ENCODE assay signal across 24 mouse cellular contexts in genomic region chr9:22979627-22980026, GRCm38 (mm10).
DNase-seq lines count a peak whose midpoint lies in the region; ATAC-seq and TF ChIP-seq lines count a peak whose summit lies in the region.
"Had no signal": no experiment of that assay in that cellular context is flagged by ENCODE, and none has a peak within 500 bp of the region (broad histone marks: within the 10 kb centered on the region; RNA-seq: fewer than 3 reads in every experiment).

No protein-coding gene starts in this region.

- H3K4me1 ChIP-seq in kidney, embryonic 15.5 days, result 0 out of 2 replicates have a peak, but pooled peaks cover 2% of the 10 kb centered on the region
- no peaks in the 10 kb centered on the region for H3K4me1 ChIP-seq in kidney, postnatal 0 days (replicated peaks; ENCODE audit: insufficient read depth, low read length)
- peaks cover 30% of the 10 kb centered on the region for H3K4me1 ChIP-seq in embryonic facial prominence, embryonic 13.5 days
- no peaks in the 10 kb centered on the region for H3K4me1 ChIP-seq in embryonic facial prominence, embryonic 15.5 days
- H3K4me1 ChIP-seq: forebrain, embryonic 13.5 days; forebrain, embryonic 15.5 days had no signal

- ATAC-seq in kidney, embryonic 15.5 days (replicated peaks; ENCODE audit: low FRiP score), result 0 out of 2 replicates have a peak, but pooled peaks have one; percentile 46
- ATAC-seq in kidney, postnatal 0 days (replicated peaks; ENCODE audit: low FRiP score, low read depth), result no peak
- no peak; the same call in 1 of the 2 replicates for ATAC-seq in embryonic facial prominence, embryonic 13.5 days (ENCODE audit: insufficient number of reproducible peaks, insufficient read depth, low FRiP score, low TSS enrichment, low read depth)
- no peak for ATAC-seq in embryonic facial prominence, embryonic 15.5 days (ENCODE audit: insufficient number of reproducible peaks, low FRiP score, low TSS enrichment, low read depth)
- ATAC-seq in erythroid progenitor cell, adult 5-6 weeks (replicated peaks; ENCODE audit: low FRiP score, poor library complexity, severe bottlenecking), result no peak
- ATAC-seq: activated CD4-positive, CD25-positive, alpha-beta regulatory T cell, adult 4 months; forebrain, embryonic 13.5 days; forebrain, embryonic 15.5 days; forebrain, postnatal 0 days; Patski had no signal

- no peak overlapping the region for H3K9ac ChIP-seq in kidney, embryonic 15.5 days
- H3K9ac ChIP-seq in kidney, postnatal 0 days (ENCODE audit: low read depth, low read length), result no peak overlapping the region
- H3K9ac ChIP-seq in embryonic facial prominence, embryonic 13.5 days, result no peak overlapping the region
- no peak overlapping the region for H3K9ac ChIP-seq in embryonic facial prominence, embryonic 15.5 days
- H3K9ac ChIP-seq: forebrain, embryonic 13.5 days; forebrain, embryonic 15.5 days; forebrain, postnatal 0 days had no signal

- H3K9me3 ChIP-seq in kidney, embryonic 15.5 days (replicated peaks), result no peaks in the 10 kb centered on the region
- no peaks in the 10 kb centered on the region for H3K9me3 ChIP-seq in kidney, postnatal 0 days (replicated peaks; ENCODE audit: low read length)
- no peaks in the 10 kb centered on the region; the same call in 1 of the 2 replicates for H3K9me3 ChIP-seq in embryonic facial prominence, embryonic 13.5 days
- H3K9me3 ChIP-seq in embryonic facial prominence, embryonic 15.5 days (replicated peaks), result no peaks in the 10 kb centered on the region
- H3K9me3 ChIP-seq: forebrain, embryonic 13.5 days; forebrain, embryonic 15.5 days; G1E had no signal

- H3K36me3 ChIP-seq in kidney, embryonic 15.5 days, result no peaks in the 10 kb centered on the region
- no peaks in the 10 kb centered on the region for H3K36me3 ChIP-seq in kidney, postnatal 0 days (ENCODE audit: insufficient read depth, low read length)
- H3K36me3 ChIP-seq in embryonic facial prominence, embryonic 13.5 days, result no peaks in the 10 kb centered on the region
- H3K36me3 ChIP-seq in embryonic facial prominence, embryonic 15.5 days, result no peaks in the 10 kb centered on the region
- H3K36me3 ChIP-seq: forebrain, embryonic 15.5 days; G1E had no signal

- DNase-seq in kidney, adult 18-20 months, result no peak
- DNase-seq in kidney, postnatal 0 days (ENCODE audit: low spot score), result peak; percentile 38
- DNase-seq in kidney, postnatal 14 days, result no peak
- no peak for DNase-seq in adrenal gland, adult 18-20 months (ENCODE audit: low spot score in 2 of 2)
- DNase-seq: adrenal gland, adult 2 months; adrenal gland, postnatal 10 days; adrenal gland, postnatal 25 days; cerebellum, adult 11 months; cerebellum, adult 18-20 months; cerebellum, adult 8-10 months; cerebellum, adult 9-11 months; cerebellum, postnatal 14 days; cerebellum, postnatal 36 days; forebrain, postnatal 0 days had no signal

- no peak for TF ChIP-seq CTCF in kidney, postnatal 0 days (IDR thresholded peaks at IDR 0.05; ENCODE audit: low read depth)

- WGBS in kidney, embryonic 15.5 days, result 46% methylated on average over 5 of the region's 5 CpGs
- 54% methylated on average over 5 of the region's 5 CpGs for whole genome bisulfite sequencing in kidney, postnatal 0 days
- WGBS in embryonic facial prominence, embryonic 13.5 days, result 25% methylated on average over 5 of the region's 5 CpGs
- 26% methylated on average over 5 of the region's 5 CpGs for WGBS in embryonic facial prominence, embryonic 15.5 days

- 0 out of 2 replicates have a peak overlapping the region, but pooled peaks have one; percentile 2 for H3K27ac ChIP-seq in kidney, embryonic 15.5 days
- no peak overlapping the region for H3K27ac ChIP-seq in kidney, postnatal 0 days
- peak overlapping the region; percentile 51; the same call in 1 of the 2 replicates for H3K27ac ChIP-seq in embryonic facial prominence, embryonic 13.5 days
- H3K27ac ChIP-seq in embryonic facial prominence, embryonic 15.5 days (replicated peaks), result 0 out of 2 replicates have a peak overlapping the region, but pooled peaks have one; percentile 48
- H3K27ac ChIP-seq: forebrain, embryonic 13.5 days; forebrain, embryonic 15.5 days had no signal

- no peak overlapping the region for H3K4me2 ChIP-seq in kidney, embryonic 15.5 days
- no peak overlapping the region for H3K4me2 ChIP-seq in kidney, postnatal 0 days (ENCODE audit: low read length)
- no peak overlapping the region for H3K4me2 ChIP-seq in embryonic facial prominence, embryonic 13.5 days
- H3K4me2 ChIP-seq in embryonic facial prominence, embryonic 15.5 days (replicated peaks), result no peak overlapping the region
- H3K4me2 ChIP-seq: forebrain, embryonic 13.5 days; forebrain, embryonic 15.5 days had no signal

- H3K4me3 ChIP-seq in kidney, embryonic 15.5 days (replicated peaks), result no peak overlapping the region
- no peak overlapping the region for H3K4me3 ChIP-seq in kidney, postnatal 0 days (replicated peaks; ENCODE audit: low read depth, low read length)
- no peak overlapping the region for H3K4me3 ChIP-seq in embryonic facial prominence, embryonic 13.5 days
- no peak overlapping the region for H3K4me3 ChIP-seq in embryonic facial prominence, embryonic 15.5 days (replicated peaks)
- H3K4me3 ChIP-seq: erythroblast, embryonic 14.5 days; forebrain, embryonic 13.5 days; forebrain, embryonic 15.5 days had no signal

- H3K27me3 ChIP-seq in kidney, embryonic 15.5 days, result 0 out of 2 replicates have a peak, but pooled peaks cover 4% of the 10 kb centered on the region
- no peaks in the 10 kb centered on the region for H3K27me3 ChIP-seq in kidney, postnatal 0 days (ENCODE audit: insufficient read depth, low read length)
- H3K27me3 ChIP-seq in embryonic facial prominence, embryonic 13.5 days, result peaks cover 22% of the 10 kb centered on the region
- H3K27me3 ChIP-seq in embryonic facial prominence, embryonic 15.5 days, result peaks cover 6% of the 10 kb centered on the region; the same call in 1 of the 2 replicates
- H3K27me3 ChIP-seq: forebrain, embryonic 13.5 days; forebrain, embryonic 15.5 days; Patski had no signal
